Mouse (Mus musculus) cortical plate, adult 2 months (tissue): ENCODE results near the gene Cck. TPM values are rescaled to one million over a fixed set of nuclear protein-coding genes. Genes with fewer than 3 reads are reported as not detected.
A peak's percentile ranks its signal among the peaks of the same experiment; 100 is the strongest.

Experiments used
- H3K27ac ChIP-seq: fragments of 200-500 bp; 2 replicates; pipeline ENCODE4 v1.5.1; 2012; ENCODE audit warnings: low read length, control low read depth, inconsistent platforms; ENCODE audit not compliant: insufficient read depth
- H3K4me1 ChIP-seq: fragments of 200-500 bp; 2 replicates; pipeline ENCODE4 v1.6.1; 2011; ENCODE audit warnings: low read length; ENCODE audit not compliant: control insufficient read depth, insufficient read depth
- H3K4me3 ChIP-seq: fragments of 200-500 bp; 2 replicates; pipeline ENCODE4 v1.5.1; 2011; ENCODE audit warnings: mild to moderate bottlenecking, low read length, control low read depth; ENCODE audit not compliant: insufficient read depth
- CTCF ChIP-seq: fragments of 200-500 bp; IDR thresholded peaks from 2 replicates; pipeline ENCODE4 v1.5.1; 2011; ENCODE audit warnings: mild to moderate bottlenecking, control low read depth, low read length; ENCODE audit not compliant: insufficient read depth; ENCODE audit errors: extremely low read depth
- POLR2A ChIP-seq: fragments of 200-500 bp; IDR thresholded peaks from 2 replicates; pipeline ENCODE4 v1.6.1; 2011; ENCODE audit warnings: mild to moderate bottlenecking, low read length, control low read depth; ENCODE audit not compliant: insufficient read depth; ENCODE audit errors: extremely low read depth
- polyA plus RNA-seq: library from polyadenylated mRNA; depleted of rRNA; stranded (reverse); fragments of >200 nt; gene quantifications from 2 replicates; pipeline ENCODE4 v1.2.3, GENCODE M21; 2012

Gene Cck
- polyA plus RNA-seq, 1 experiment = 1,499 TPM

DNA sequence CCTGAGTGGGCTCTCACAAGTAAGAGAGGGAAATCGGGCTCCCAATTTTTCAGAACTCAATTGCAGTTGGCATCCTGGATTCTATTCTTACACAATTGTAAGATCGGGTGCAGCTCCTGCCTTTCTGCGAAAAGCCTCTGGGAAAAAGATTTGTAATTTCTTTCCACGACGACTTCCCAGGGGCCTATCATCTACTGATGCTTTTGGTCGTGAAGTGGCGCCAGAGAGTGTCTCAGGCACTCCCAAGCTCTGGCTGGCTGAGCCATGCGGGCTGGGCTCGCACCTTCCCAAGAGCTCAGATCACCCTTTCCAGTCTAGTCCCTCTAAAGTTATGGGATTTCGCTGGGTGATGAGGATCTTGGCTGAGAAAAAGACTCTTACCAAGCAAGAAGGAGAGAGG, 608 bp upstream of the Cck start:
- peak overlapping the region; percentile 43; the same call in 1 of the 2 replicates for H3K27ac ChIP-seq
- no peak for TF ChIP-seq CTCF
- no peaks in the 10 kb centered on the region for H3K4me1 ChIP-seq
- H3K4me3 ChIP-seq = peak overlapping the region; percentile 73

DNA sequence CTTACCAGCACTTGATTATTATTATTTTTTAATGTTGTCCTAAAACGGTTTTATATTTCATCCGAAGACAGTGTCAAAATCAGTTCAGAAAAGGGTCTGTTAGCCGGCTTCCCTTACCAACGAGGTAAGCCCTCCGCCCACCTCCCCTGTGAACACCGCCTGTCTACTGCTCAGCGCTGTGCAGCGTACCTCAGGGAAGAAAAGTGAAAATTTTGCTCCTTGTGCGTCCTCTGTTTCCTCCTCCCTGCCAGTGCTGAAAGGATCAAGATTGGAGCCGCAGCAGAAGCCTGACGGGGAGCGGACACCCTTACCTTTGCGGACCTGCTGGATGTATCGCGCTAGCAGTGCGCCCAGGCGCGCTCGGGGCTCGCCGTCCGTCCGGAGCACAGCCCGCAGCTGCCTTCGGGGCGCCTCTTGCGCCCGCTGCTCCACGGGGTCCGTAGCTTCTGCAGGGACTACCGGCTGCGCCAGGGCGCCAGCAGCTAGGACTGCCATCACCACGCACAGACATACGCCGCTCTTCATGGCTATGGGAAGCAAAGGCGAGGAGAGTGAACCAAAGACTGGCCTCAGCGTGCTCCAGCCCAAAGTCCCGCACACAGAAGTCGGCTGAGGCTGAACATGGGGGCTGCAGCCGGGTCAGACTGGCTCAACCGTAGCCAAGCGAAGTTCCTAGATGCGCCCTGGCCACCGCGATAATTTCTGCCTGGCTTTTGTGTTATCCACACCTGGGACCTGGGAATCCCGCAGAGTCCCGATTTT, 1.3 kb downstream of the Cck start:
- TF ChIP-seq CTCF (no peak), POLR2A (no peak)
- Histone ChIP-seq H3K27ac (peak overlapping the region; percentile 69; the same call in 1 of the 2 replicates), H3K4me3 (peak overlapping the region; percentile 73), H3K4me1 (no peaks in the 10 kb centered on the region)

DNA sequence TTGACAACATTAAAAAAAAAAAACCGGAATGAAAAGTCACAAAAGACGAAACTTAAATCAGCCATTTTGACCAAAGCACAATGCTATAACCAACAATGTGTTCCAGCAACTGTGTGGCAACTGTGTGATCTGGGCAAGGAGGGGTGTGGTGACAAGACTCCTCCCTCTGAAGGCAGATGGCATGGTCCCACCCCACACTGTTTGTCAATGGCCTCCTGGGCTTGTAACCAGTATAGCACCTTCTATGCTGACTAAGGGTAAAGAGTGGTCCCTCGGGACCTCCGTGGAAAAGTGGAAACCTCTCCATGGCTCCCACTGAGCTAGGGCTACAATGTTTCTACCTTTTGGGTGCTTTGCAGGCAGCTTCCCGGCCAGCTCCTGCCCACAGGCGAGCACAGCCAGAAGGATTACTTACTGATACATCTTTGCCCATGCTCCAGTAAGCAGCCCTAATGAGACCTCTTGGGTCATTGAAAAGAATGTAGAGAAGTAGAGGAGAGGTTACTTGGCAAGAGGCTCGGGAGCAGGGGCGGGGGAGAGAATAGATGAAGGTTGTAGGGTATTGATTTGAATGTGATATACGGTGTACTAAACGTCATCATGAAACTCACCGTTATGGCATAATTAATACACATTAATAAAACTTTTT, 3.8 kb downstream of the Cck start:
- Histone ChIP-seq H3K4me3 (peak overlapping the region; percentile 73), H3K27ac (no peak overlapping the region), H3K4me1 (no peaks in the 10 kb centered on the region)
- TF ChIP-seq POLR2A (0 out of 2 replicates have a peak, but pooled peaks have one; percentile 32), CTCF (no peak)

DNA sequence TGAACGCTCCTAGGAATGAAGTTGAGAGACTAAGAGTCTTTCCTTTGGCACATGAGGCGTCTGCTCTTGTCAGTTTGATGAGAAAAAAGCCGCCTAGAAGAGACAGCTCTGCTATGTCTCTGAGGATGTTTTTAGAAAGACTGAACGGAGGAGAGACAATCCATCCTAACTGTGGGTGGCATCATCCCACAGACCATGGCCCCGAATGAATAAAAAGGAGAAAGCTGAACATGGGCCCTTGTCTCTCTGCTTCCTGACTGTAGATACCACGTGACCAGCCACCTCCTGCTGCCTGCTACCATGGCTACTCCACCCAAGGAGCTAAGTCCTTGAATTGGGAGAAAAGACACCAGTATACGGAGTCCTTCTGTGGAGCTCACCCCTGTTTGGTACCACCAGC, 8.3 kb downstream of the Cck start:
- H3K4me3 ChIP-seq = no peak overlapping the region
- H3K27ac ChIP-seq = no peak overlapping the region
- TF ChIP-seq CTCF (no peak), POLR2A (no peak)
- H3K4me1 ChIP-seq = no peaks in the 10 kb centered on the region

DNA sequence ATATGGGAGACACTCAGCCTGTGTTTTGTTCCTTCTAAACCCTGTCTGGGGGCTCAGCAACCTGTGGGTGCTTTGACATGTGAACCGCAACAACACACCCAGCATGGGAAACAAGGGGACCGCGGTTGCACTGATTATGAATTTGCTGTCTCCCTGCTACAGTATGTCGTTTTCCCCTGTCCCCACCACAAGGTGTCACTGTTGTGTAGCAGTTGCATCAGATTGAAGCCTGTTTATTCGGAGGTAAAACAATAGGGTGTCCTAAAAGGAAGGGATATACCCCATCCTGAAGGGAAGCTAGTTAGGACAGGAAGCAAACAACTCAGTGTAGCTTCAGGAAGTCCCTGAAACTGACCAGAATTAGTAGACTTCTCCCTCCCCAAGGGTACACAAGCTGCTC, 16.0 kb downstream of the Cck start:
- TF ChIP-seq POLR2A (no peak), CTCF (peak; percentile 97)
- Histone ChIP-seq H3K4me3 (no peak overlapping the region), H3K4me1 (no peaks in the 10 kb centered on the region), H3K27ac (no peak overlapping the region)

DNA sequence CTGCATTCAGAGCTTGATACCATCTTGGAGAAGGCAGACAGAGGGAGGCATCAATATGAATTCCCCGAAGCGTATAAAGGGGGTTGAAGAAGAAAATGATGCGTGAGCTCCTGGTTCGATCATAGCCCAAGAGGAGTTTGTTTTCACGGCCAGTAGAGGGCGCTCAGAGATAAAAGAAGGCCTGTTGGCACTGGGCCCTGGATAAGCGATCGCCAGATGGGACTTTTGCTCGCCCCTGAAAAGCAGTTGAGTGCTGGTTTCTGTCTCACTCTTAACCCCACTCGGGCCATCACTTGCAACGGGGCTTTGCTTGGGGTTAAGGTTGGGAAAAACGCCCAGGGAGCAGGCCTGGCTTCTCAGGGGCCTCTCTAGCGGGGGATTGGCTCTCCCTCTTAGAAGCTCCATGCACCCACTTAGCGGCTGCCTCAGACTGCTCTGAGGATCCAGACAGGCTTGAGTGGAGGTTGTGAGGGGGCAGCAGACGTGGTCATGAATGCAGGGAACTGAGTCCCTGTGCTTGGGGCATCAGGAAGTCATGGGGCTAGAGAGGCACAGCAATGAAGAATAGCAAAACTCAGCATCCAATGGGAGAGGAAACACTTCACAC, 18.1 kb downstream of the Cck start:
- no peak overlapping the region for H3K4me3 ChIP-seq
- H3K27ac ChIP-seq = no peak overlapping the region

DNA sequence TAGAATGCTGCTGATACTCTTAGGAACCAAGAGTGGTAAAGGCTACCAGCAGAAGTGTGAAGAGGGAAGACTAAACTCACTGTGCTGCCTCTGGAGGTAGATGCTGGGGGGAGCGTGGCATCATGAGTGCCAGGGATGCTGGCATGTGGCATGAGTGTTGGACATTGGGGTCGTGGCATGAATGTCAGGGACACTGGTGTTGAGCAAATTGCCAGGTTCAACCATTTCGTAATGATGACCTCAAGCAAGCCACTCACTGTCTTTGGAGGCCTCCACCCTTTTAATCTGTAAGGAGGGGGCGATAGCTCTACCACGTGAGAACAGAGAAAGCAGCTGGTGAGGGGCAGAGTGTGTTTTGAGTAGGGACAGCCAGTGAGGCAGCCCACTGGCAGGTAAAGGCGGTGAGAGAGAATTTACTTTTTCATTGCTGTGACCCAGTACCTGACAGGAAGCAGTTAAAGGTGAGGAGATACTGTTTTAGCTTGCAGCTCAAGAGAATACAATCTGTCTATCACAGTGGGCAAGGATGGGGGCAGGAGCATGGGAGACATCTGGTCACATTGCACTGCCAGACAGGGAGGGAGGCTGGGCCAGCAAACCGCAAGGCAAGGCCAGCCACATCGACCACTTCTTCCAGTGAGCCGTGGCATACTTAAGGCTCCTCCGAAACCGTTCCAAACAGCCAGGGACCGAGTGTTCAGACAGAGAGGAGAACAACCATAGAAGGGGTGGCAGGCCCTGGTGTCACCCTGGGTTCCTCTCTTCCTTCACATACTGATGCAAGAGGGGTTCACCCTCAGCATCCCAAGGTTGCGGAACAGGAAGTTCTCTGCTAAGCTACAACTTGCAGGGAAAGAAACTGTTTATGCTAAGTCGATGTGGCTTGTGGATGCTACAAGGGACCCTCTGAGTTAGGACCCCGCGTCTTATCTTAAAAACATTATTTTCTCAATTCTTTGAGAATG, 19.7 kb downstream of the Cck start:
- no peak; the same call in 1 of the 2 replicates for TF ChIP-seq POLR2A
- no peak overlapping the region for H3K4me3 ChIP-seq
- no peak overlapping the region for H3K27ac ChIP-seq
- H3K4me1 ChIP-seq = no peaks in the 10 kb centered on the region

More for the DNA sequence above, 18.1 kb downstream of the Cck start:
- no peaks in the 10 kb centered on the region for H3K4me1 ChIP-seq
- no peak for TF ChIP-seq POLR2A
- TF ChIP-seq CTCF = peak; percentile 83

DNA sequence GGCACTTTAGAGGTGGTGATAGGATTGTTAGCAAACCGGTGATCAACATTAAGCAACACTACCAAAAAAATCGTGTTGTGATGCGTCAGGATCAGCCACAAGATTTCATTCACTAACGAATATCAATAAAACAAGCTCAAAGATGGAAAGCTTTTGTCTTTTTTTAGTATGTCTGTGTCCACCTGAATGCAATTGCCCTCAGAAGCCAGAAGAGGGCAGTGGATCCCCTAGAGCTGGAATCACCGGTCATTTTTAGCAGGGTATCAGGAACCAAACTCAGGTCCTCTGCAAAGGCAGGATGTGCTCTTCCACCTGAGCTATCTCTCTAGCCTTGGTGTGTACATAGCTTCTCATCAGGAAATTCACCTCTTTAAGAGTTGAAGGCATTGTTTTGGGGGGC, 20.7 kb downstream of the Cck start:
- Histone ChIP-seq H3K4me3 (no peak overlapping the region), H3K27ac (no peak overlapping the region), H3K4me1 (no peaks in the 10 kb centered on the region)
- no peak for TF ChIP-seq POLR2A
- 0 out of 2 replicates have a peak, but pooled peaks have one; percentile 12 for TF ChIP-seq CTCF

DNA sequence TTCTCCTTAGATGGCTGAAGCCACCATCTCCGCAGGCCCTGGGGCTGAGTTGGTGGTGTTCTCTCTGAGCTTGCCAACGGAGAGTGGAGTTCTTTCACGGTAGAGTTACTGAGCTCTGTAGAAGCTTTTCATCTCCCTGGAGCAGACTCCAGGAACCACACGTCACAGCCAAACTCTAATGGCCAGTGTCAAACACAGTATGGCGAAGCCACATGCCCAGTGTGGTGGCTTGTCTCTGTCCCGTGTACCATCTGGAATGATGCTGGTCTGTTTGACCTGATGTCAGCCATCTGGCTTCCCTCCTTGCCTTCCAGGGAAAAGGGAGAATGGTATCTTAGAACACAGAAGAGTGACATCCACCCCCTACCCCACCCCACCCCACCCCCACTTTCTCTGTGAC, 25.8 kb downstream of the Cck start:
- Histone ChIP-seq H3K27ac (no peak overlapping the region), H3K4me3 (no peak overlapping the region), H3K4me1 (no peaks in the 10 kb centered on the region)
- TF ChIP-seq CTCF (no peak), POLR2A (no peak)
